Mouse (Mus musculus) kidney, postnatal 25 days (tissue): ENCODE measurements at regions not wholly inside any gene's neighbourhood (a gene's known extent, or its start where the extent isn't known, plus 50 kb on each side); places are given as distances from the start of the nearest gene placed in this dataset.
A peak's percentile ranks its signal among the peaks of the same experiment; 100 is the strongest.

Experiments used
- DNase-seq, 2 experiments: peaks; one replicate each; pipeline ENCODE4 v3.0.0; 2021; ENCODE audit warnings: mixed read lengths in 2 of 2

GRCm38 (mm10) chr4:55280706-55281105, 69.1 kb upstream of the Rad23b start:
- peak in 1 of 2 experiments; percentile 39 for DNase-seq

GRCm38 (mm10) chr4:55281486-55282096, 68.3 kb upstream of the Rad23b start:
- no peak for DNase-seq

GRCm38 (mm10) chr4:55282474-55282873, 67.4 kb upstream of the Rad23b start:
- no peak for DNase-seq

GRCm38 (mm10) chr4:55284722-55285225, 65.1 kb upstream of the Rad23b start:
- no peak for DNase-seq

GRCm38 (mm10) chr4:55285641-55286040, 64.2 kb upstream of the Rad23b start:
- DNase-seq = no peak

- no peak for DNase-seq
These were observed 61.4 kb upstream of the Rad23b start for GRCm38 (mm10) chr4:55288456-55288855.

- no peak for DNase-seq
These were observed 57.6 kb upstream of the Rad23b start for GRCm38 (mm10) chr4:55292277-55292676.

- DNase-seq = no peak
These were observed 57.1 kb upstream of the Rad23b start for GRCm38 (mm10) chr4:55292701-55293100.

- DNase-seq = no peak
These were observed 56.3 kb upstream of the Rad23b start for GRCm38 (mm10) chr4:55293347-55294079.

- DNase-seq = no peak
These were observed 55.6 kb upstream of the Rad23b start for GRCm38 (mm10) chr4:55294255-55294687.

GRCm38 (mm10) chr4:55297841-55298240, 52.0 kb upstream of the Rad23b start:
- DNase-seq = no peak
